Mouse (Mus musculus) kidney, embryonic 16.5 days (tissue): ENCODE data around the gene Gm5916. TPM values are rescaled to one million over a fixed set of nuclear protein-coding genes. Genes with fewer than 3 reads are reported as not detected.

ENCODE experiments used
- ATAC-seq: fragments of 200-750 bp; cut with Nextera tagmentation; 2 replicates; pipeline ENCODE4 v1.8.0; 2017; ENCODE audit warnings: moderate TSS enrichment; ENCODE audit not compliant: low FRiP score, low TSS enrichment
- H3K27ac ChIP-seq: fragments of 300-500 bp; sonication (generic); 2 replicates; pipeline ENCODE4 v1.5.1; 2014; ENCODE audit warnings: low read length
- H3K27me3 ChIP-seq: fragments of 300-500 bp; sonication (generic); 2 replicates; pipeline ENCODE4 v1.6.1; 2014; ENCODE audit warnings: low read length, control low read depth, mixed read lengths; ENCODE audit not compliant: insufficient read depth
- H3K36me3 ChIP-seq: fragments of 300-500 bp; sonication (generic); 2 replicates; pipeline ENCODE4 v1.6.1; 2014; ENCODE audit warnings: low read length, control low read depth, mixed read lengths; ENCODE audit not compliant: insufficient read depth
- H3K4me1 ChIP-seq: fragments of 300-500 bp; sonication (generic); 2 replicates; pipeline ENCODE4 v1.6.1; 2014; ENCODE audit warnings: low read length, control low read depth, mixed read lengths; ENCODE audit not compliant: insufficient read depth
- H3K4me2 ChIP-seq: fragments of 300-500 bp; sonication (generic); replicated peaks from 2 replicates; pipeline ENCODE4 v1.6.1; 2014; ENCODE audit warnings: low read depth, low read length
- H3K4me3 ChIP-seq: fragments of 300-500 bp; sonication (generic); 2 replicates; pipeline ENCODE4 v1.5.1; 2014; ENCODE audit warnings: mild to moderate bottlenecking, low read length
- H3K9ac ChIP-seq: fragments of 300-500 bp; sonication (generic); replicated peaks from 2 replicates; pipeline ENCODE4 v1.6.1; 2014; ENCODE audit warnings: low read length
- H3K9me3 ChIP-seq: fragments of 300-500 bp; sonication (generic); 2 replicates; pipeline ENCODE4 v1.6.1; 2016; ENCODE audit warnings: low read length, control low read depth
- WGBS: fragments of 180-500 bp; shearing (Covaris S2); extraction: QIAGEN DNeasy Blood & Tissue Kit; methylation state at CpG from one replicate; pipeline ENCODE4 v1.1.7; 2014; 5-methylcytosine and 5-hydroxymethylcytosine counted together
- polyA plus RNA-seq: library from polyadenylated mRNA; unstranded; fragments of >200 nt; fragmentation: Nextera tagmentation; extraction: Ambion mirVana; gene quantifications from 2 replicates; pipeline ENCODE4 v1.2.1, GENCODE M21; 2015

Gm5916 gene
- polyA plus RNA-seq = not detected in 2 replicates

- H3K4me2 ChIP-seq = no peak within 1 kb of the TSS
These were observed at the start of gene Gm5916 for GRCm38 (mm10) chr9:36128679-36129078. Gm5916 (minus strand) TSS chr9:36128779.

More at GRCm38 (mm10) chr9:36128679-36129078, at the start of gene Gm5916:
- Histone ChIP-seq H3K4me1 (no peaks in the 10 kb centered on the region), H3K4me3 (no peak within 1 kb of the TSS), H3K36me3 (no peaks in the 10 kb centered on the region), H3K9ac (no peak within 1 kb of the TSS), H3K9me3 (no peaks in the 10 kb centered on the region; the same call in 1 of the 2 replicates), H3K27me3 (no peaks in the 10 kb centered on the region), H3K27ac (no peak within 1 kb of the TSS)
- ATAC-seq = no peak
- WGBS = 76% methylated on average over 1 of the region's 1 CpGs

Other genes starting within 250 kb of the Gm5916 start
- not detected in 2 replicates for gene 9230113P08Rik, start 220.4 kb downstream of the Gm5916 start, polyA plus RNA-seq